Mouse (Mus musculus) hindbrain, postnatal 0 days (tissue): Measurements from ENCODE around the gene Echdc3. TPM values are rescaled to one million over a fixed set of nuclear protein-coding genes. Genes with fewer than 3 reads are reported as not detected.

Experiments used
- ATAC-seq: fragments of 200-750 bp; cut with Nextera tagmentation; 2 replicates; pipeline ENCODE4 v1.8.0; 2017; ENCODE audit warnings: mild to moderate bottlenecking, moderate TSS enrichment, moderate library complexity
- DNase-seq: peaks from one replicate; pipeline ENCODE4 v3.0.0-alpha.2; 2015; ENCODE audit warnings: low spot score
- H3K27ac ChIP-seq: fragments of 300-500 bp; sonication (generic); 2 replicates; pipeline ENCODE4 v1.5.1; 2014; ENCODE audit warnings: mild to moderate bottlenecking
- H3K27me3 ChIP-seq: fragments of 300-500 bp; sonication (generic); 2 replicates; pipeline ENCODE4 v1.6.1; 2014; ENCODE audit warnings: low read length, mixed read lengths; ENCODE audit not compliant: insufficient read depth
- H3K36me3 ChIP-seq: fragments of 300-500 bp; sonication (generic); 2 replicates; pipeline ENCODE4 v1.6.1; 2014; ENCODE audit warnings: low read length, mixed read lengths; ENCODE audit not compliant: insufficient read depth
- H3K4me1 ChIP-seq: fragments of 300-500 bp; sonication (generic); 2 replicates; pipeline ENCODE4 v1.6.1; 2014; ENCODE audit warnings: antibody characterized with exemption, low read length, mixed read lengths; ENCODE audit not compliant: insufficient read depth
- H3K4me2 ChIP-seq: fragments of 300-500 bp; sonication (generic); 2 replicates; pipeline ENCODE4 v1.6.1; 2014; ENCODE audit warnings: low read depth, mild to moderate bottlenecking, low read length, moderate library complexity, mixed read lengths
- H3K4me3 ChIP-seq: fragments of 300-500 bp; sonication (generic); 2 replicates; pipeline ENCODE4 v1.5.1; 2014; ENCODE audit warnings: low read length
- H3K9ac ChIP-seq: fragments of 300-500 bp; sonication (generic); replicated peaks from 2 replicates; pipeline ENCODE4 v1.6.1; 2014; ENCODE audit warnings: mild to moderate bottlenecking, low read length, moderate library complexity, mixed read lengths
- H3K9me3 ChIP-seq: fragments of 300-500 bp; sonication (generic); 2 replicates; pipeline ENCODE4 v1.6.1; 2016; ENCODE audit warnings: low read length, mixed read lengths
- CTCF ChIP-seq: IDR thresholded peaks from 2 replicates; pipeline ENCODE4 v1.5.1; 2016; ENCODE audit warnings: antibody characterized with exemption, control low read depth, low read depth
- WGBS: fragments of 180-500 bp; shearing (Covaris S2); extraction: QIAGEN DNeasy Blood & Tissue Kit; methylation state at CpG from one replicate; pipeline ENCODE4 v1.1.7; 2014; 5-methylcytosine and 5-hydroxymethylcytosine counted together
- polyA plus RNA-seq: library from polyadenylated mRNA; unstranded; fragments of >200 nt; fragmentation: Nextera tagmentation; extraction: Ambion mirVana; gene quantifications from 2 replicates; pipeline ENCODE4 v1.2.1, GENCODE M21; 2015
- total RNA-seq: library from RNA; depleted of rRNA; stranded (reverse); fragments of >200 nt; gene quantifications from 2 replicates; pipeline ENCODE4 v1.2.3, GENCODE M21; 2014

Gene Echdc3
- total and polyA plus RNA-seq, 2 experiments from 2014 or later = 1.5 TPM

- Histone ChIP-seq H3K4me1 (no peaks in the 10 kb centered on the region), H3K4me2 (no peak overlapping the region), H3K9ac (no peak overlapping the region), H3K27me3 (no peaks in the 10 kb centered on the region), H3K36me3 (no peaks in the 10 kb centered on the region), H3K9me3 (no peaks in the 10 kb centered on the region), H3K27ac (no peak overlapping the region), H3K4me3 (no peak overlapping the region)
- no peak for TF ChIP-seq CTCF
- no peak for DNase-seq
- no peak for ATAC-seq
- 75% methylated on average over 2 of the region's 2 CpGs for whole genome bisulfite sequencing
These were observed 5.1 kb downstream of the Echdc3 start for GRCm38 (mm10) chr2:6207736-6208135.

GRCm38 (mm10) chr2:6196363-6196973, 16.4 kb downstream of the Echdc3 start:
- H3K4me2 ChIP-seq = no peak overlapping the region

GRCm38 (mm10) chr2:6195468-6196239, 17.2 kb downstream of the Echdc3 start:
- no peak for TF ChIP-seq CTCF
- H3K4me2 ChIP-seq = no peak overlapping the region
- ATAC-seq = no peak

More at GRCm38 (mm10) chr2:6196363-6196973, 16.4 kb downstream of the Echdc3 start:
- TF ChIP-seq CTCF = no peak
- no peaks in the 10 kb centered on the region for H3K27me3 ChIP-seq
- peaks cover 5% of the 10 kb centered on the region; the same call in 1 of the 2 replicates for H3K4me1 ChIP-seq
- H3K4me3 ChIP-seq = no peak overlapping the region
- H3K9ac ChIP-seq = no peak overlapping the region
- no peak for ATAC-seq
- H3K36me3 ChIP-seq = no peaks in the 10 kb centered on the region
- 0 out of 2 replicates have a peak, but pooled peaks cover 2% of the 10 kb centered on the region for H3K9me3 ChIP-seq
- peak; percentile 49 for DNase-seq
- H3K27ac ChIP-seq = no peak overlapping the region
- WGBS = 22% methylated on average over 10 of the region's 10 CpGs

GRCm38 (mm10) chr2:6194497-6194896, 18.3 kb downstream of the Echdc3 start:
- peak overlapping the region; percentile 20; the same call in 1 of the 2 replicates for H3K27ac ChIP-seq
- 43% methylated on average over 7 of the region's 7 CpGs for WGBS
- no peaks in the 10 kb centered on the region for H3K36me3 ChIP-seq
- ATAC-seq (peak; percentile 45), DNase-seq (peak; percentile 38)
- peaks cover 5% of the 10 kb centered on the region; the same call in 1 of the 2 replicates for H3K4me1 ChIP-seq
- no peaks in the 10 kb centered on the region for H3K27me3 ChIP-seq
- H3K4me2 ChIP-seq = no peak overlapping the region
- H3K4me3 ChIP-seq = no peak overlapping the region
- H3K9ac ChIP-seq = no peak overlapping the region
- H3K9me3 ChIP-seq = no peaks in the 10 kb centered on the region
- TF ChIP-seq CTCF = no peak

More at GRCm38 (mm10) chr2:6195468-6196239, 17.2 kb downstream of the Echdc3 start:
- Histone ChIP-seq H3K9me3 (0 out of 2 replicates have a peak, but pooled peaks cover 2% of the 10 kb centered on the region), H3K27me3 (no peaks in the 10 kb centered on the region), H3K9ac (no peak overlapping the region), H3K36me3 (no peaks in the 10 kb centered on the region), H3K4me1 (peaks cover 5% of the 10 kb centered on the region; the same call in 1 of the 2 replicates), H3K4me3 (no peak overlapping the region), H3K27ac (no peak overlapping the region)
- no peak for DNase-seq
- WGBS = 63% methylated on average over 15 of the region's 15 CpGs

GRCm38 (mm10) chr2:6193591-6193973, 19.3 kb downstream of the Echdc3 start:
- ATAC-seq (0 out of 2 replicates have a peak, but pooled peaks have one; percentile 1), DNase-seq (no peak)
- H3K4me1 ChIP-seq = peaks cover 5% of the 10 kb centered on the region; the same call in 1 of the 2 replicates
- H3K27me3 ChIP-seq = no peaks in the 10 kb centered on the region
- no peak overlapping the region for H3K27ac ChIP-seq
- no peak overlapping the region for H3K4me3 ChIP-seq
- no peak for TF ChIP-seq CTCF
- no peak overlapping the region for H3K4me2 ChIP-seq
- no peak overlapping the region for H3K9ac ChIP-seq
- H3K9me3 ChIP-seq = no peaks in the 10 kb centered on the region
- 48% methylated on average over 10 of the region's 10 CpGs for WGBS
- no peaks in the 10 kb centered on the region for H3K36me3 ChIP-seq

- Histone ChIP-seq H3K4me1 (peaks cover 5% of the 10 kb centered on the region; the same call in 1 of the 2 replicates), H3K36me3 (no peaks in the 10 kb centered on the region), H3K9me3 (no peaks in the 10 kb centered on the region), H3K4me3 (no peak overlapping the region), H3K4me2 (no peak overlapping the region), H3K27ac (no peak overlapping the region), H3K27me3 (no peaks in the 10 kb centered on the region), H3K9ac (no peak overlapping the region)
- TF ChIP-seq CTCF = peak; percentile 92
- ATAC-seq (peak; percentile 68), DNase-seq (peak; percentile 91)
- WGBS = 73% methylated on average over 20 of the region's 20 CpGs
These were observed 19.8 kb downstream of the Echdc3 start for GRCm38 (mm10) chr2:6192820-6193590.
